Mouse (Mus musculus) bone marrow, adult 2 months (tissue): ENCODE data around the gene Tnik.

Experiments used
- CTCF ChIP-seq: fragments of 200-500 bp; IDR thresholded peaks from 2 replicates; pipeline ENCODE4 v1.5.1; 2011; ENCODE audit warnings: low read length, control low read depth; ENCODE audit not compliant: control insufficient read depth, insufficient read depth
- POLR2A ChIP-seq: fragments of 200-500 bp; IDR thresholded peaks from 2 replicates; pipeline ENCODE4 v1.6.1; 2011; ENCODE audit warnings: low read depth, mild to moderate bottlenecking, control low read depth, low read length, borderline replicate concordance; ENCODE audit not compliant: control insufficient read depth

DNA sequence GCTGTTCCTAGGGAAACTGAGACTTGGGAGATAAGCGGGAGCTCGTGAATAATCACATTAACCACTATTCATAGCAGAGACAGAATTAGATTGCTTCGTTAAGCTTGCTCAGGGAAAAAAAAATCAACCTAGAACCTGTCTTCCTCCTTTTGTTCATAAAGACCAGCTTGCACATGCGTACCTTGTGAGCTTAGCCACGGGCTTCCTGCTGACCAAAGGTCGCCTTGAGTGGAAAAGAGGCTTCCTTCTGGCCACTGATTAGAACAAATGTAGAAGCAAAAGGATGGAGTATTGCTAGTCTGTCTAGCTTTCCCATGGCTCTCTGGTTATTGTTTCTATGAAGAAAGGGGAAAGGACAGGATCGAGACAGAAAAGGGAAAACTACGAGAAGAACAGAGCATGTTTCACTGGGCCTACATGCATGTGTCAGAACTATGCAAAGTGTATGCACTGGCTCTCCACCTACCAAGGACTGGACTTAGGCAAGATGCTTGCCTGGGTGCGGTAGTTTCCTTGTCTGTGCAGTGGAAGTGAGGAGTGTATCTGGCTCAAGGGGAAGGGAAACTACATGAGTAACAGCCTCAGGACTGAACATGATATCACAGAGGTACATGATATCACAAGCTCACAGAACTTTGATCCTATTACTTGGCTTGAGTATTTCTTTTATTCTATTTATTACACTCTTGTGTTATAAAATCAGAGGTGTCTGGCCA, 322.9 kb downstream of the Tnik start:
- TF ChIP-seq CTCF = no peak
- TF ChIP-seq POLR2A = no peak
